Mouse (Mus musculus) left cerebral cortex, postnatal 10 days (tissue): ENCODE data around the gene Rprd2. TPM values are rescaled to one million over a fixed set of nuclear protein-coding genes. Genes with fewer than 3 reads are reported as not detected.

ENCODE experiments used
- DNase-seq, 2 experiments: peaks; one replicate each; pipeline ENCODE4 v3.0.0; 2021 to 2022; ENCODE audit warnings: low spot score in 2 of 2, mixed read lengths in 1 of 2; ENCODE audit errors: extremely low spot score in 1 of 2
- intact Hi-C: fragments of 180-260 bp; cut with DNase I; formaldehyde crosslinking; loops from one replicate; pipeline ENCODE4 v1.15.1; 2025
- total RNA-seq, 2 experiments: library from RNA; stranded (reverse); gene quantifications; 2 replicates each; pipeline ENCODE4 v1.2.3; 2021

Rprd2 gene
- total RNA-seq, 2 experiments from 2014 or later, result 56.3 to 62.3 TPM

DNA sequence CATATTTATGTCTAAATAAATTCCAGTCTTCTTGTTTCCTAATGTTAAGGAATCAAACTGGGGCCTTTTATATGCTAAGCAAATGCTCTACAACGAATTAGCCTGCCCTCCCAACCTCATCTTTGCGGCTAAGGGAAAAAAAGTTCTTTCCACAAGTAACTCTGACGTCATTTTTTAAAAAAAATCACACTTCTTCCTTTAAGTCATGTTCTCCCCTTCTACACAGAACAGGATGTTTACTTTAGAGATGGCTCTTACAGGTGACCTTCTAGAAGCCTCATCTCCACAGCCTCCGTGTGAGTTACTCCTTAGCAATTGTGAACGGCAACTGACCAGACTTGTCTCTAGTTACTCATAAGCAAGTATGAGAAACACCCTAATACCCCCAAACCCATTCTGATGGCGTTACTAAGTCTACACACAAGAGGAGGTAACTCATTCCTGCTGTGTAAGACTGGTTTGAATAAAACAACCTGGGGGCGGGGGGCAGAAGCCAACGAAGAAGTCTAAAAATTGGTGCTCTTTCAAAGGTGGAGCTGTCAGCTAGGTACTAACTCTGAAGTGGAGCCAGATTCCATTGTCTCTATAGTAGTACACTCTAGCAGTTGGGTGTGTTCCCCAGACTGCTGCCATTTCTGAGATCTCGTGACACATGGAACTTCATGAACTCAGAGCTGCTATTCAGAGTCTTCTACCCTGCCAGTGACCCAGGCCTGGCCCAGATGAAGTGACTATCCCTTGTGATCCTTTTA, 60.0 kb downstream of the Rprd2 start:
- DNase-seq, result peak in 1 of 2 experiments; percentile 2
- intact Hi-C loops, result loop anchor here (10.0 kb wide), 1 partner anchor 244 kb away; no protein-coding TSS in a partner anchor

DNA sequence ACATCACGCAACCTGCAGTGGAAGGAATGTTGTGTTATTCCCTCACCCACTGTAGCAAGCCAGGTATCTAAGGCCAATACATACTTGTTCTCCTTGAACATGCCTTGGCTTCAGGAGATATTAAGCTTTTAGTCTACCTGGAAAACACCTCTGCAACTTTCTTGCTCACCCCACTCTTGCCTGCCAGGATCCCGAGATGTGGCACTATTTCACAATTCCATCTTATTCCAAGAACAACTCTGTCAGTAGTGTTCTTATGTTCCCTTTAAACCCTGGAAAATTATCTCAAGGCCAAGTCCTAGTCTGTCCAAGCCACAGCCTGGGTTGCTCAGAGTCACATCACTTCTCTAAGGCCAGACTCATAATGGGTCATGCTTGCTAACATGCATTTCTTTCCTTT, 61.9 kb downstream of the Rprd2 start:
- no peak for DNase-seq
- intact Hi-C loops, result loop anchor here (10.0 kb wide), 1 partner anchor 242 kb away; no protein-coding TSS in a partner anchor

DNA sequence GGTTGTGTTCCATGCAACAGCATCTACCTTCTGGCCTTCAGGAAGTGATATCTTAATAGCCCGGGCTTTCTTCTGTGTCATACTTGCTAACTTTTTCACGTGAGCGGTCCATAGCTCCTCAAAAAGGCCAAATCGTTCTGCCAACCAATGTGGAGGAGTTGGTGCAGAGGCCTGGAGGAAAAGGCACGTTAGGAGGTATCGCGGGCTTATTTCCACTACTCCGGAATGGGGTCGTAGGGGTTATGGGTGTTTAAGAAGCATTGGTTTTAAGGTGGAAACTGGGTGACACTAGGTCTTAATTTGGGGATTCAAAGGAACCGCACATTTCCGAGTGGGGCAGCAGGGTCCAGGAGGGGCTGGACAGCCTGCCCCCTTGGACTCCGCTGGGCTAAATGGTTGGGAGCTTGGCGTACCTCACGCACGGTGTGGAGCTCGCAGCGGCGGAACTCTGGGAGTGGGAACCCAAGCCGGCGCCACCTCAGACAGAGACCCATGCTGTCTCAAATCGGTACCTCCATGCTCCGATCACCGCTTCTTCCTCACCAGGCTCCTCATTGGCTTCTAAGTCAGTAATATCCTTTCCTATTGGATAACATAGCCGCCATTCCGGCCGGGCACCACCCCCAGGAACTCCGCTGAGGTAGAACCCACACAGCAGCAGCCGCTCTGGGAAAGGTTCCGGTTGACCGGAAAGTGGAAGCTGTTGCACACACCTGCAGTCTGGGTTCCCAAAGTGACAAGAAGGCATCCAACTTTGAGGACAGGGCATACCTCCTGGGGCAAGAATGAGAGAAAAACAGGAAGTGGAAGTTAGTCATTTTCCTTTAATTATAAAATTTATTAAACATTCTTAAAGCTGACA, 64.1 kb downstream of the Rprd2 start:
- intact Hi-C loops, result loop anchor here (10.0 kb wide), 1 partner anchor 240 kb away; no protein-coding TSS in a partner anchor
- peak; percentile 95 to 97 for DNase-seq

DNA sequence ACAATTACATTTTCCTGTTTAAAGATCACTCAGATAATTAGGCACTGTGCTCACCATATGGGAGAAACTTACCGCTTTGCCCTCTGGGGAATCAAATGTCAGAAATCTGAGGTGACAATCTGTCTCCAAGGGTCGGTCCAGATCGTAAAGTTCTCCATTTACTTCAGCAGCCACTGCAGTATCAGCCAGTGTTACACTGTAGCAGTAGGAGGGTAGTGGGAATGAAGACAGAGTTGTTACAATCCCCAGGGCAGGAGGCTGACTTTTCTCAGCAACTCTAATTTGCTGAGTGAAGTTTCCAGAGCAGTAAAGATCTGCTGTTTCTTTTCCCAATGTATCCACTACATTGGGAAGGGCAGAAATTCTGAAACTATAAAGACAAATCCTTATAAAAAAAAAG, 65.7 kb downstream of the Rprd2 start:
- DNase-seq, result no peak
- intact Hi-C loops, result loop anchor here (10.0 kb wide), 1 partner anchor 238 kb away; no protein-coding TSS in a partner anchor

DNA sequence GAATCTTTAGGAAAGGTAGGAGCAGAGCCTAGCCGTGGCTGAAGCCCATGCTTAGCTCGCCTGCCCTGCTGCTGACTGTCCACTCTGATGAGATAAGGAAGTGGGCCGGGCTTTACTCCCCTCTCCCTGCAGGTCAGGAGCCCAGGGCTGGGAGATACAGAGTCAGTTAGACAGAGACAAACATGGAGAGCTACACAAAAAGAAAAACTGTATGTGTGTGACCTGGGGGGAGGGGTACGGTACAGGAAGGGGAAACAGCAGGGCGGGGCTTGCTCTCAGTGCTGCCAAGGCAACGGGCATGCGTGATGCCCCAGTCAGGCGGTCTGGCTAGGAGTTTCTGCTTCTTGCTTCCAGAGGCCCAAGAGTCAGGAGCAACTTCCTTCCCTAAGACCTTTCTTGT, 78.3 kb downstream of the Rprd2 start:
- intact Hi-C loops, result no loop called here
- DNase-seq, result peak in 1 of 2 experiments; percentile 85

DNA sequence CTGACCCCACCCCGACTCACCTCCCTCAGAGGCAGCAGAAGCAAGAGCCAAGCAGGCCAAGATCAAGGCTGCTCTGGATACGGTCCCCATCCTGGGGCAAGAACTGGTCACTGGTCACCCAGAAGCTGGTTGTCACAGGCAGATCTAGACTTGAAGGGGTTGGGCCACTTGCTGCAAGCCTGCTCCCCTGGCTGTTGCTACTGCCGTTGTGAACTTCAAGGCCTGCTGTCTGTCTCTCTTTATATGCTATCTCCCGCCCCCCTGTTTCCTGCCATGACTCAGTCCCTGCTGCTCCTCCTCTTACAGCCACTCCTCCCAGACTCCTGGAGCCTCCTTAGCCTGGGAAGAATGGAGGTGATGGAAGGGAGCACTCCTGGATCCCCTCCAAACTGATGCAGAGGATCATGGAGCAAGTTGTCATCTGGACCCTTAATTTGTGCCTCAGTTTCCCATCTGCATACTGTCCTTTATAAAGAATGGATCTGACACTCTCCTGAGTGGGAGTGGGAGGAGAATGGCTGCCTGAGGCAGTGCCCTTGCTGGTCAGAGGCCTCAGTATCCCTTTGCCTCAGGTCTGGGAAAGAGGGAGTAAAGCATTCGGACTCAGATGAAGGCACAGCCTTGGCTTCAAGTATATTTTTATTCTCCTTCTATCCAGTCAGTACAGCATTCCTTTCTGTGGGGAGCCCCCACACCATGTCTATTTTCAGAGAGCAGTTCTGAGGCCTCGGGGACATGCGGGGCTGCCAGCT, 79.1 kb downstream of the Rprd2 start, which contains the start of gene Ecm1:
Ecm1 (minus strand) TSS at position 217 of the 752 bp plus-strand sequence.
- intact Hi-C loops, result no loop called here

DNA sequence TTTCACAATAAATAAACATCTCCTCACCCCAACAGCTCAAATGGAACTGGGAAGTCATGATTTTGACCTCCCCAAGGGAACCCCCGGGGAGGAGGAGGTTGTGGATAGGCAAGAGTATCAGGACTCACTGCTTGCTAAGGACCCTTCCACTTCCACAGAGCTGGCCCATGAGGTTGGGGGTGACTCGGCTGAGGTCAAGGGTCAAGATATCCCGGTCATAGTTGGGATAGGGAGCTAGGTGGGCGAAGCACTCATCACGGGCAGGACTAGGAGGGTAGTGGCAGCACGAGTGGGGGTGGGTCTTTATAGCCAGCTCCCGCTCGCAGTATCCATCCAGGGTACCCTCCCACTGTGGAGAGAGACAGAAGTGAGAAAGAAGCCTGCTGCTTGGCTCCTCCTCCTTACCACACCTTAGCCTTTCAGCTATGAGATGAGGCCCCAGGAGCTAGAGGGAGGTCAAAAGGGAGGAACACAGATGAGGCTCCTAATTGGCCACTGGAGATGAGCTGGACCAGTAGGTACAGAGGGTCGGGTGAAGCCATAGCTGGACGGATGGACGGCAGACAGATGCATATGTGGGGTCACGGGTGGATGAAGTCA, 83.5 kb downstream of the Rprd2 start:
- intact Hi-C loops, result no loop called here
- no peak for DNase-seq

More for the DNA sequence above, 79.1 kb downstream of the Rprd2 start, which contains the start of gene Ecm1:
- DNase-seq, result peak in 1 of 2 experiments; percentile 68

DNA sequence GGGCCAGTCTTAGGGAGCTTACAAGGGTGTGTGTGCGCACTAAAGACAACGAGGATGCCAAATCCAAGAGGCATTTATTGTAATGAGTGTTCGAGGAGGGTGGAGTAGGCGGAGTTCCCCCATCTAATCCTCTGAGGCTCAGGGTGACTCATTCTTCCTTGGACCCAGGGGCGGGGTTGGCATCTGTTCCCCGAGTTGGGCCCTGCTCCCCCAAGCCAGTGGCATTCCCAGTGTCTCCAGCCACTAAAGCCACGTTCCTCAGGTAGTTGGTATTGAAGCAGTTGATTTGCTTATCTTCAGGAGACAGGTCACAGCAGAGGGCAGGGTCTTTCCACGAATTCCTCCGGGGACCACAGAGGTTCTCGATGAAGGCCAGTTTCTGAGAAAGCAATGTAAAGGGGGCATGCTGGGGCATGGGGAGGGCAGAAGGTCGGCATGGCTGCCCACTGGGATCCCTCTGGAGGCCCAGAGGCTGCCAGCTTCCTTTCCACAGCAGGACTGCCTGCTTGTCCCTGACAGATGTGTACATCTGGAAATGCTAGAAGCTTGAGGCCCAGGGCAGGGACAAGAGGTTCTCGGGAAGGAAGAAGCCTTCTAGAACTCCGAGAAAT, 84.5 kb downstream of the Rprd2 start:
- intact Hi-C loops, result no loop called here
- DNase-seq, result no peak

DNA sequence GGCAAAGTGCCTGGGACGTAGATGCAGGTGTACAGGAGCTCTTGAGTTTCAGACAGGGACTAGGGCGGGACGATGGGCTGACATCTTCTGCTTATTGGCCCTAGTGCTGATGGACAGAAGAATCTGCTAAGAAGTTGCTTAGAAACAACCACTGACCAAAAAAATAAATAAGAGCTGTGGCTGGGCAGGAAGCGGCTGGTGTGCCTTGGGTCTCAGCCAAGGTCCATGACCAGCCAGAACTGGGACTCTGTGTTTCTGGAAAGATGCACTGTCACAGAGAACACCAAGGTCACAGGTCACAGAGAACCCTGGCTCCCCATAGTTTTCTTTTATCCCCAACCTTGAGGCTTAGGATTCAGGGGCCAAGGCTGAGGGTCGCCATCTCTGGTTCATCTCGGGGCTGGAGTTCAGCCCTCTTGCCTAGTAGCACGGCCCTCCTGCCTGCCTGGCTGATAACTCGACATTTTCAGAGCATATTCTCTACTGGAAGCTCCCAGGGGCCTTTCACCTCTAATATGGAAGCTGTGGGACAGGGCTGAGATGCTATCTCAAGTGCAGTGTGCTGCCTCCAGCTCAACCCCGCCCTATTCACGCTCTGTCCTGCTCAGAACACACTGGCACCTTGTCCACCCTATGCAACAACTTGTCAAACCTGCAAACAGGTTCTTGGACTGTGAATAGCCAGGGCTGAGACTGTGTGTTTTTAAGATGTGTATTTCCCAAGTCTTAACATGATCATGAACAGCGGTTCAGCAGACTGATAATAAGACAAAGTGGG, 85.7 kb downstream of the Rprd2 start:
- intact Hi-C loops, result no loop called here
- DNase-seq, result peak in 1 of 2 experiments; percentile 71

DNA sequence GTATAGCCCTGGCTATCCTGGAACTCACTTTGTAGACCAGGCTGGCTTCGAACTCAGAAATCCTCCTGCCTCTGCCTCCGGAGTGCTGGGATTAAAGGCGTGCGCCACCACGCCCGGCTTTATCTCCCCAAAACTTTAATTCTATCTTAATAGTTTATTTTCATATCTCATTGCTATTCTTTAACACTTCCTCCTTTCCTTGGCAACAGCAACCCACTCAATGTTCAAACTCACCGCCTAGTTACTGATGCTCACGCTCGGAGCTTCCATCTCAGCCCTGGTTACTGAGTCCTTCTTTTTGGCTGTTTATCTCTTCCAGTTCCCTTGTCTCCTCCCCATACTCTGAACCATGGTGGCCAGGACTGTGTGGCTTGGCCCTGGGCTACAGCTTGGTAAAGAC, 86.4 kb downstream of the Rprd2 start:
- intact Hi-C loops, result no loop called here
- DNase-seq, result no peak

DNA sequence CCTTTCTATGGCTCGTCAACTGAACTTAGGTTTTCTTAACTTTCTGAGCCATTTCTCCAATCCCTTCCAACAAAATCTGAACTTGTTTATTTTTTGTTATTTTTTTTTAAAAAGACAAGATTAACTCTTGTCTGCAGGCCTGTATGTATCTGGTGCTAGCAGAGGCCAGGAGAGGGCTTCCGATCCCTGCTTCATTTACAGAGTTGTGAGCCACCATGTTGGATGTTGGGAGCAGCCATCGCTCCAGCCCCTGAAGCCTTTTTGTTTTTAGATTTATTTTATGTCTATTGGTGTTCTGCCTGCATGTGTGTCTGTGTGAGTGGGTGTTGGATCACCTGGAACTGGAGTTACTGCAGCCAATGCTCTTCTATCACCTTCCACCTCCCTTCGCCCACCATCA, 86.9 kb downstream of the Rprd2 start:
- intact Hi-C loops, result no loop called here
- no peak for DNase-seq

DNA sequence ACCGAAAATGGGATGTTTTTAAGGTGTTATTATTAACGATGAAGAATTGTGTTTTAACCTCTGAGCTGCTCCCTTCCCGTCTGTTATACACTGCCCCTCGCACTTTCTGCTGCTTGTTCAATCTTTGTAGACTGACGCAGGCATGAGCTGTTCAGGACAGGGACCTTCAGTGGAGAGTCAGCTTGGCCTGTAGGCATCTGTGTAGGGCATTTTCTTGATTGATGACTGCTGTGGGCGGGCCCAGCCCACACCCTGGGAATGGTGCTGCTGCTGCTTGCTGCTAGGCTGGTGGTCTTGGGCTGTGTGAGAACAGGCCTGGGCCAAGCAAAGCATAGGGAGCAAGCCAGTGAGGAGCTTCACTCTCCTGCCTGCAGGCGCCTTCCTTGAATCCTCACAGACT, 88.2 kb downstream of the Rprd2 start:
- intact Hi-C loops, result no loop called here
- DNase-seq, result no peak

DNA sequence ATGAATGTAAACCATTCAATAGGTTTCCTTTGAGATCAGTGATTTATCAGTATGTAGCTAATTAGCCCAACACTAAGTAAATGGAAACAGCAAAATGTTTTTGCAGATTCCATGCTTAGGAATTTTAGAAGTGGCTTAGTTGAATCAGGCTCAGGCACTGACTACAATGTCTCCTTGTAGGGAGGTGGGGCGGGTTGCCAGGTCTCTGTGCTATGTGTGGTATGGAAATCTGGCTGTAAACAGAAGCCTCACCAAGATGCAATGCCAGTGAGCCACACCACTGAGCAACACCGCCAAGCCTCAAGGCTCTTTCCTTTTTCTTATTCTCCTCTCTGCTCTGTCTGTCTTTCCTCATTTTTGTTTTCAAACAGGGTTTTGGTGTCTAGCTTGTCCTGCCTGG, 89.8 kb downstream of the Rprd2 start:
- no peak for DNase-seq
- intact Hi-C loops, result no loop called here

DNA sequence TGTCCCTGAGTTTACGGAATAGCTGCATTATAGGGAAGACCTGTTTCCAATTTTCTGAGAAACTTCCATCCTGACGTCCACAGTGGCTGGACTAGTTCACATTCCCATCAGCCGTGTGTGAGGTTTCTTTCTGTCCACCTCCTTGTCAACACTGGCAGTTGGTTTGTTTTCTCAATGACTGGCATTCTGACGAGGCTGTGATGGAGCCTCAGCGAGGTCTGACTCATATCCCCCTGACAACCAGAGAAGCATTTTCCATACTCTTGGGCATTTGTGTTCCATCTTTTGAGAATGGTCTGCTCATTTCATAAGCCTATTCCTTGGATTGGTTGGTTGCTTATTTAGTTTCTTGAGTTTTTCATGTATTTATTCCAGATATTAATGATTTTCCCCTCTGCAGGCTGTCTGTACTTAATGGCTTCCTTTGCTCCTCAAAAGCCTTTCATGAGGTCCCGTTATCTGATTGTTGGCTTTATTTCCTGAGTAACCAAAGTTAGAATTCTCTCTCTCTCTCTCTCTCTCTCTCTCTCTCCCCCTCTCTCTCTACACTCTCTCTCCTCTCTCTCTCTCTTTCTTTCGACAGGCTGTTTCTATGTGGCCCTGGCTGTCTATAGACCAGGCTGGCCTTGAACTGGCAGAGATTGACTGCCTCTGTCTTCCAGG, 91.8 kb downstream of the Rprd2 start:
- no peak for DNase-seq
- intact Hi-C loops, result no loop called here

DNA sequence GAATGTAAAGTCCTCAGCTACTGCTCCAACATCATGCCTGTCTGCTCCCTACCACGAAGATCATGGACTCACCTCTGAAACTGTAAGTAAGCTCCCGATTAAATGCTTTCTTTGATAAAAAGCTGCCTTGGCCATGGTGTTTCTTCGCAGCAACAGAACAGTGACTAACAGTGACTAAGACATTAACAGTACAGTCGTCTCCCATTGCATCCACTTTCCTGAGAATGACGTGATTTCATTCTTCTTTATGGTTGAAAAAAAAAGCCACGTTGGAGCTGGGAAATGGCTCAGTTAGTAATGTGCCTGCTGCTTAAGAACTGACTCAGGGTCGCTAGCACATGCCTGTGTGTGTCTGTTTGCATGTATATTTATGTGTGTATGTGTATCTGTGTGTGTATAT, 92.8 kb downstream of the Rprd2 start:
- intact Hi-C loops, result no loop called here
- DNase-seq, result no peak

DNA sequence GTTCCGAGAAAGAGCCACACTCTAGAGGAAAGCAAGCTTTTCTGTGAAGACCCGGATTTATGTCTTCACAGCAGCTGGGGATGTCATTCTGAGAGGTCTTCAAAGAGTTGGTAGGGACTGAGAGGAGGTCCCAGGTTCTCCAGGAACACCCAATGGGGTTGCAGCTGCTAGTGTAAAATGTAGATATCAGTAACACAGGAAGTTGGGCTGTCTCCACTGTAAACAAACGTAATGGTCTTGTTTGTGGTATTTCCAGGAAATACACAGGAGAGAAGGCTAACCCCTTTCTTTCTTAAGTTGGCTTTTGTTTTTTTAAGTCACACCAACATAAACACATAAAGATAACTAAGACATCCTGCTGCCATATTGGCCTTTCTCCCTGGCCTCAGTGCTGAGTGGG, 96.3 kb downstream of the Rprd2 start:
- intact Hi-C loops, result no loop called here
- no peak for DNase-seq

DNA sequence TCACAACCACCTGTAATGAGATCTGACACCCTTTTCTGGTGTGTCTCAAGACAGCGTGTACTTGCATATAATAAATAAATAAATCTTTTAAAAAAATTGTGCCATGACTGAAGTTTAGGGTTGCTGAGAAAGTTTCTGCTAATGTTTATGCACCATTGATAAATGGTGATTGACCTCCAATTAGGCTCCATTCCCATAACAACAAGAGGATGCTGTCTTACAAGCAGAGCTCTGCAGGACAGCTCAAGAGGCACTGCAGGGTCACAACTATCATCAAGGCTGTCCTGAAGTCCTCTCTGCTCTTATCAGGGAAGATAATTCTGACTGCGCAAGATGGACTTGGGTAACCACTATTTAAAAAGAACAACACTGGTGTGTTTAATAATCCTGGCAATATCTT, 100.5 kb downstream of the Rprd2 start:
- DNase-seq, result no peak
- intact Hi-C loops, result no loop called here
